Mouse (Mus musculus): ENCODE results near the gene Samd13.
A peak's percentile ranks its signal among the peaks of the same experiment; 100 is the strongest.

Samd13 gene

GRCm38 (mm10) chr3:146684811-146685675 lies at the start of gene Samd13:
Samd13 (minus strand) TSS chr3:146685592.
- no peak for DNase-seq (ENCODE audit: low spot score)

- no peak for DNase-seq (ENCODE audit: low spot score)
Measured at GRCm38 (mm10) chr3:146731499-146731898, 46.1 kb upstream of the Samd13 start.

GRCm38 (mm10) chr3:146723037-146723436 lies 37.6 kb upstream of the Samd13 start:
- no peak for DNase-seq (ENCODE audit: low spot score)

GRCm38 (mm10) chr3:146719696-146720095 lies 34.3 kb upstream of the Samd13 start:
- no peak for DNase-seq (ENCODE audit: low spot score)

GRCm38 (mm10) chr3:146718251-146718650 lies 32.9 kb upstream of the Samd13 start:
- no peak for DNase-seq (ENCODE audit: low spot score)

- no peak for DNase-seq (ENCODE audit: low spot score)
Measured at GRCm38 (mm10) chr3:146712305-146712704, 26.9 kb upstream of the Samd13 start.

- no peak for DNase-seq (ENCODE audit: low spot score)
Measured at GRCm38 (mm10) chr3:146711559-146711958, 26.2 kb upstream of the Samd13 start.

GRCm38 (mm10) chr3:146711084-146711483 lies 25.7 kb upstream of the Samd13 start:
- DNase-seq (ENCODE audit: low spot score): no peak

- DNase-seq (ENCODE audit: low spot score): no peak
Measured at GRCm38 (mm10) chr3:146709086-146709485, 23.7 kb upstream of the Samd13 start.

- DNase-seq (ENCODE audit: low spot score): no peak
Measured at GRCm38 (mm10) chr3:146708381-146708780, 23.0 kb upstream of the Samd13 start.

- DNase-seq (ENCODE audit: low spot score): no peak
Measured at GRCm38 (mm10) chr3:146704099-146704498, 18.7 kb upstream of the Samd13 start.

GRCm38 (mm10) chr3:146700051-146700450 lies 14.7 kb upstream of the Samd13 start:
- no peak for DNase-seq (ENCODE audit: low spot score)

- no peak for DNase-seq (ENCODE audit: low spot score)
Measured at GRCm38 (mm10) chr3:146698982-146699381, 13.6 kb upstream of the Samd13 start.

GRCm38 (mm10) chr3:146692547-146692946 lies 7.2 kb upstream of the Samd13 start:
- DNase-seq (ENCODE audit: low spot score): no peak

GRCm38 (mm10) chr3:146687121-146687725 lies 1.8 kb upstream of the Samd13 start:
- DNase-seq (ENCODE audit: low spot score): no peak

- DNase-seq (ENCODE audit: low spot score): no peak
Measured at GRCm38 (mm10) chr3:146686428-146686827, 1.0 kb upstream of the Samd13 start.

- DNase-seq (ENCODE audit: low spot score): no peak
Measured at GRCm38 (mm10) chr3:146683095-146683494, 2.3 kb downstream of the Samd13 start.

GRCm38 (mm10) chr3:146682140-146682651 lies 3.2 kb downstream of the Samd13 start:
- DNase-seq (ENCODE audit: low spot score): peak; percentile 44

GRCm38 (mm10) chr3:146681696-146682095 lies 3.7 kb downstream of the Samd13 start:
- no peak for DNase-seq (ENCODE audit: low spot score)

- no peak for DNase-seq (ENCODE audit: low spot score)
Measured at GRCm38 (mm10) chr3:146680625-146681024, 4.8 kb downstream of the Samd13 start.

- no peak for DNase-seq (ENCODE audit: low spot score)
Measured at GRCm38 (mm10) chr3:146679646-146680045, 5.7 kb downstream of the Samd13 start.

GRCm38 (mm10) chr3:146676193-146676592 lies 9.2 kb downstream of the Samd13 start:
- no peak for DNase-seq (ENCODE audit: low spot score)

- no peak for DNase-seq (ENCODE audit: low spot score)
Measured at GRCm38 (mm10) chr3:146675101-146675500, 10.3 kb downstream of the Samd13 start.
